In genomic region chr2:158714826-158715225, GRCm38 (mm10) we compare ENCODE assay signal across 22 mouse cellular contexts. TPM values are rescaled to one million over a fixed set of nuclear protein-coding genes. Genes with fewer than 3 reads are reported as not detected.
A peak's percentile ranks its signal among the peaks of the same experiment; 100 is the strongest.
DNase-seq lines count a peak whose midpoint lies in the region; ATAC-seq and TF ChIP-seq lines count a peak whose summit lies in the region.
"Had no signal": no experiment of that assay in that cellular context is flagged by ENCODE, and none has a peak within 500 bp of the region (broad histone marks: within the 10 kb centered on the region; RNA-seq: fewer than 3 reads in every experiment).

No protein-coding gene starts in this region.

- H3K27ac ChIP-seq in left cerebral cortex, adult 2 months: peak overlapping the region; percentile 88
- H3K27ac ChIP-seq: embryonic facial prominence, embryonic 13.5 days; forebrain, embryonic 12.5 days; heart, adult 2 months; hindbrain, embryonic 15.5 days had no signal

- ATAC-seq in CD4-positive, CD25-positive, alpha-beta regulatory T cell, adult 4 months: no peak
- ATAC-seq: forebrain, embryonic 16.5 days; inflammation-experienced regulatory T-cells, adult 6 months had no signal

- peak; percentile 41 for DNase-seq in CD4-positive, CD25-positive, alpha-beta regulatory T cell, adult 2 months (ENCODE audit: low read depth, low spot score)
- DNase-seq in left cerebral cortex, adult 2 months (ENCODE audit: extremely low spot score in 1 of 2, low spot score in 2 of 2): no peak
- DNase-seq in left cerebral cortex, adult 11 months (ENCODE audit: low spot score): no peak
- peak; percentile 89 for DNase-seq in brain, adult 2 months (ENCODE audit: low read depth, low spot score)
- DNase-seq in telencephalon, adult 2 months (ENCODE audit: low read depth, low spot score): peak; percentile 76
- no peak for DNase-seq in gastrocnemius, postnatal 10 days
- DNase-seq: adrenal gland, adult 8-10 months; adrenal gland, postnatal 36 days; B cell, adult 2 months; cerebellum, adult 11 months; cerebellum, adult 9-10 months; cerebellum, postnatal 25 days; gastrocnemius, postnatal 14 days; heart, adult 2 months; heart, postnatal 36 days had no signal

- intact Hi-C loops in left cerebral cortex, adult 2 months (cut with DNase I): no loop called here

- no peak for TF ChIP-seq CTCF in left cerebral cortex, adult 2 months (IDR thresholded peaks at IDR 0.05)

- no peak overlapping the region for H3K4me3 ChIP-seq in left cerebral cortex, adult 2 months
- H3K4me3 ChIP-seq: embryonic facial prominence, embryonic 13.5 days; forebrain, embryonic 12.5 days; heart, adult 2 months; heart, embryonic 12.5 days; hindbrain, embryonic 15.5 days had no signal

RNA-seq across cellular contexts. Expression of gene Ppp1r16b, which starts 49.6 kb away (rescaled TPM):
- polyA plus RNA-seq in CD4-positive, CD25-positive, alpha-beta regulatory T cell, adult 4 months (2017; shearing (Covaris generic)): 100 to 1,000 TPM; 121 to 150 TPM
- total RNA-seq in left cerebral cortex, adult 2 months (2021): 100 to 1,000 TPM; 135 to 138 TPM
- total RNA-seq in gastrocnemius, postnatal 10 days (2021): 1 to 10 TPM; 8.3 to 9.0 TPM

RNA-seq across cellular contexts. Expression of gene Fam83d, which starts 53.1 kb away (rescaled TPM):
- under 1 TPM; 0.32 to 0.53 TPM for polyA plus RNA-seq in CD4-positive, CD25-positive, alpha-beta regulatory T cell, adult 4 months (2017; shearing (Covaris generic))
- 1 to 10 TPM; 1.2 to 1.6 TPM for total RNA-seq in left cerebral cortex, adult 2 months (2021)
- total RNA-seq in gastrocnemius, postnatal 10 days (2021): 10 to 100 TPM in 1 of 2 experiments, 1 to 10 TPM in 1; 8.6 to 10.4 TPM

Comparison
In these comparisons a context has a peak if more than half of its experiments do, and no peak if none do; other contexts are left out.
1. DNase-seq: peak in CD4-positive, CD25-positive, alpha-beta regulatory T cell, adult 2 months (single experiment), brain, adult 2 months (single experiment) and telencephalon, adult 2 months (single experiment); none in left cerebral cortex, adult 2 months (0 of 2), left cerebral cortex, adult 11 months (single experiment) and gastrocnemius, postnatal 10 days (single experiment).
2. RNA of gene Ppp1r16b, which starts 49.6 kb away (total RNA-seq): 135 to 138 TPM in left cerebral cortex, adult 2 months; 8.3 to 9.0 TPM in gastrocnemius, postnatal 10 days; every median in the first group is over 10 times any median in the second.